Mouse (Mus musculus): Measurements from ENCODE around the gene Fbxl7.

Fbxl7 gene

DNA sequence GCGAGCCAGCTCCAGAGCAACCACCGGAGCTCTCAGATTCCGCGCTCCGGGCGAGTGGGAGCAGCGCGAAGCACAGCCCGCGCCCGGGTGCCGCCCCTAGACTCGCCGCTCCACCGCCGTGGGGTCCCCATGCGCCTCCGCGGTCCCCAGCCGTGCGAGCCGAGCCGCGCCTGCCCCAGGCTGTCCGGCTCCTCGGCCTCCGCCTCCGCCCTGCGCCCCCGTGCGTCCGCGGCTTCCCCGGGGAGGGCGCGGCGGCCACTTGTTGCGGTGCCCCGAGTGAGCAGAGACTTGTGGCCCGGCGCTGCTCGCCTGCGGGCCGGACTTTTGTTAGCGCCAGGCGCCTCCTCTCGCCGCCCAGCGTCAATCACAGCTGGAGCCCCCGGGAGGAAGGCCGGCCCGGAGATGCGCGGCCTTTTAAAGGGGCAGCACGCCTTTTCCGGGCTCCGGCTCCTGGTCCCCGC is at the start of gene Fbxl7:
Gene Fbxl7 (minus strand): TSS at position 330 of the 461 bp plus-strand sequence.
- in situ Hi-C loops (cut with MboI, MseI) = no loop called here

DNA sequence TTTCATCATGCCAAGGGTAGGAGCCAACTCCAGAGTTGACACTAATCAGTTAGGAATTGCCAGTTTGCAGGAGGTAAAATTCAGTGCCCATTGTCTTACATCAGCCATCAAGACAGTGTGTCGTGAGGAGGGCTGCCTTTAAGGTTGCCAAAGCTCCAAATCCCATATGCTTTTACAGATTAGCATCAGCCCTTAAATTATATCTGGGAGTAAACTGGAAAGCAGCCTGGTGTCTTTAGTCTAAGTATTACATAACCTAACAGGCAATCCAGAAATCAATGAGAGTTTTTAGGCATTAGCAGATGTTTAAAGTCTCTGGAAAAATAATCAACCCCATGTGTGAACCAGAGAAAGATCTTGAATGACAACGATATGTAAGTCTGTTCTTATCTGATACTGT is 26.6 kb upstream of the Fbxl7 start:
- in situ Hi-C loops (cut with MboI, MseI) = no loop called here

DNA sequence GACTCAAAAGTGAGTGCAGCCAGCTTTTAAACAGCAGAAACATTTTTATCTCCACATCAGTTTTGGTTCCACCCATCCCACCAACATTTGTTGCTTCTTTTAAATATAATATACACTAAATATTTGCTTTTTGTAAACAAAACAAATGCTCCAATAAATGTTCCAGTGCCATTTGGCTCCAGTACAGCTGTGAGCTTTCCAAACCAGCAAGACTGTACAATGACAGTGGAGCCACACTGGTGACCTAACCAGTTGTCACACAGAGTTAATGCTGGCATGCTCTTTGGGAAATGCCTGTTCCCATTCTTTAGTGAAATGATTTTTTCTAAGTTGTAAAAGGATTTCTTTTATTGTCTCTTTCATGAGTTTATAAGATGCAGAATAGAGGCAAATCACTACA is 18.0 kb upstream of the Fbxl7 start:
- in situ Hi-C loops (cut with MboI, MseI) = no loop called here

DNA sequence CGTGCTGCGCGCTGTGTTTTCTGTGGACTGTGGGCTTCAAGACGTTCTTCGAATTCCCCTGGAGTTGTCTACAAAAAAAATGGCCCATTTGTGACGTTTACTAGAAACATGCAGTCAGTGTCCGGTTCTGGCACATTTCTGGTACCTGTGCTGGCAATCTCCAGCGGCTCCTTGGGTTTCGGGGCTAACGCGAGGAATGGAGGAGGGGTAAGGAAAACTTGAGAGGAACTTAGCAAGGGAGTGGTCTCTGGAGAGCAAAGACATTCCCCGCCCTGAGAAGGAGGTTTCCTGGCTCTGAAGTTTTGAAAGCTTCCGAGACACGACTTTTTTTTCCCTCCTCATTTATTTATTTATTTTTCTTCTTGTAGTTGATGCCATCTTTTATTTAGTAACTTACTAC is 381 bp upstream of the Fbxl7 start:
- in situ Hi-C loops (cut with MboI, MseI) = no loop called here

DNA sequence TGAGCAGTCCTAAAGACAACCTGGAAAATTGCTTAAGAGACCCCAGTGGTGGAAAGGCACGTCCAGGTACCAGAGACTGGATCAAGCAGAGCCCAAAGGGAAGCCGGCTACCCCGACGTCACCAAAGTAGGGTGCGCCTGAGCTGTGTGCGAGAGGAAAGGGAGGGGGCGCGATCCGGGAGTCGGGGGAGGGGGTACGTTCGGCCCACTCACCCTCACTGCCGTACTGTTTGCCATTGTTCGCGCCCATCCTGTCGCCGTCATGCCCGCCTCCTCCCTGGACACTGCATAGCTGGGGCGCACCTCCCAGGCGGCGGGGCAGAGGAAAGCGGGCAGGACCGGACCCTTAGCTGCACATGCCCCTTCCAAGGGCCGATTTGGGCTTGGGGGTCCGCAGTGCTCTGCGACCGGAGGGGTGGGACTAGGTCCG is 565 bp downstream of the Fbxl7 start:
- in situ Hi-C loops (cut with MboI, MseI) = no loop called here

DNA sequence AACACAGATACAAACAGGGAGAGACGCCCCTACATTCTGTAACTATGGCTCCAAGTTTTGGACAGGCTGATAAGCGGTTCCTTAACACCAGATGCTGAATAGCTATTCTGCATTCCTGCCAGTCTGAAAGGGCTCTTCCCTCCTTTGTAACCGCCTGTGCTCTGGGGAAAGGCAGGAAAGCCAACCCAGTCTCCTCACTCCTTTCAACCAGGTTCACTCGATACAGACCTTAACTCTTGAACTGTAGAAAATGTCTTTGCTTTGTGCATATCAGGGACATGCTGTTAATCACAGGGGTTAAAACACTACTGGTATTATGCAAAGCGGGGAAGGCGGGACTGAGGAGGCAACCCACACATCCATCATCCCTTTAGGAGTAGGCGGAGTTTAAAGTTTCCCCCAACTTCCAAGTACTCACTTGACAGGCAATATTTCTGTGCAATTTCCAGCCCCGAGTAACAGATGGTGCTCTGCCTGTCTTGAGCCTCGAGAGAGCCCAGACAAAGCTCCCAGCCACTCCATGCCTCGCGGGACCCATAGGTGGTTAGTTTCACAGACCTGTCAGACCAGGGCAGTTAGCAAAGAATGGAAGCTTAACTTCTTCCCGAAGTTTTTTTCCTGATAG is 1.2 kb downstream of the Fbxl7 start:
- in situ Hi-C loops (cut with MboI, MseI) = no loop called here

DNA sequence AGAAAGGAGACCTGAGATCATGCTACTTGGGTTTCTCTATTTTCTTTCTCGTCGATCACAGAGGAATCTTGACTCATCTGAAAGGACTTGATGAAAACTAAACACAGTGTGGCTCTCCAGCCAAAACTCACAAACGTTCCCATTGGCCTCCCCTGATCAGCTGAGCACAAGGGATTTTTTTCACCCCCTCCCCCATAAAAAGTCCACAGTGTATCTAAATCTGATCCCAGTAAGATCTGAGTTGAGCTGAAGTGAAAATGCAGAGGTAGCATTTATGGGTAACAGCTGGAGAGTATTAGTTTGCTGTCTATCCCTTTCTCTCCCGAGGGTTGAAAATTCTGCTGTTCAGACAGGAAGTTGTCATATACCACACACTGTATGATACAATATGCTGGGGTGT is 2.2 kb downstream of the Fbxl7 start:
- in situ Hi-C loops (cut with MboI, MseI) = no loop called here

DNA sequence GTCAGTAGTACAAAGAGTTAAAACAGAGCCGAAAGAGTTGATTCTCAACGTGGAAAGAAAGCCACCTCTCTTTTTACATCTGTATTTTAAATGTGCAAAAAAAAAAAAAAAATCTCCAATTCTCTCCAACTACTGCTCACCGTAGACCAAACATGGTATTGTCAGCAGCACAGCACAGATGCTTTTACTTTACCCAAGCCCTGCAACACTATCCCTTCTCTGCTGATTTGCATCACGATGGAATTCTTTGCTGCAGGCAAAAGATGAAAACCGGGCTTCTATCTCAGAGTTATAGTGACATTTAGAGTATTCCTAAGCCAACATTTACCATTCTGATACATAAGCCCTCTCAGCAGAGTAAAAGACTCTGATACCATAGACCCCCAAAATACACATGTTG is 5.4 kb downstream of the Fbxl7 start:
- in situ Hi-C loops (cut with MboI, MseI) = no loop called here

DNA sequence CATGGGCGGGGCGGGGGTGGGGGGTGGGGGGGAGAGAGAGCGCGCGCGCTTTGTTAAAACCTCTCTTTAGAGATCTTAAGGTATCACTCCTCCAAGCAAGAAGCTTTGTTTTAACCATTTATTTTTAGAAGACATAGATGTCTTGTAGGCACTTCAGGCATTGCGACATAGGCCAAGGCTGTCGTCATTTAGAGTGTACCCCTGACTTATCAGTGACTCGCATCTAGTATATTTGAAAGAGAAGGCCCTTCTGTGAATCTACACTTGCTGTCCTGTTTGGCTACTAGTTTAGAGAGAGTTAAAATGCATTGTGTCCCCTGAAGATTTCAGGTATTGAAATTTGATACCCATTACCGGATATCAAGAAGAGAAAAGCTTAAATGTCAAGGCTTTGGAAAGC is 7.2 kb downstream of the Fbxl7 start:
- in situ Hi-C loops (cut with MboI, MseI) = no loop called here

DNA sequence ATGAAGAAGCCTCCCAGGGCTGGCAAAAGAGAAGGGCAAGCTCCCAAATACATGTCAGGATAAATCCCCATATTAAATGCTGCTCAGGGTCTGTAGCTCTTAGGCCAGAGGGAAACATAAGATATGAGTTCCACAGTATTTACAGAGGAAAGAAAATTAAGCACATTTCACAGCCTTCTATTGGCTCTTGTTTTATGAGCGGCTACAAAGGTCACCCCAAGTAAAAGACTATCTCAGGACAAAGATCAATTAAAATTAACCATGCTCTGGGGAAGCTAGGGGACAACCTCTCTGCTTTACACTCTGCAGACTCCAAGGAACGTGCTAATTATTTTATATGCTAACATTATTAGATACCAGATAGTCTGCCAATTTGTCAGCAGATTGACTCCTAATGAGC is 9.4 kb downstream of the Fbxl7 start:
- in situ Hi-C loops (cut with MboI, MseI) = no loop called here

DNA sequence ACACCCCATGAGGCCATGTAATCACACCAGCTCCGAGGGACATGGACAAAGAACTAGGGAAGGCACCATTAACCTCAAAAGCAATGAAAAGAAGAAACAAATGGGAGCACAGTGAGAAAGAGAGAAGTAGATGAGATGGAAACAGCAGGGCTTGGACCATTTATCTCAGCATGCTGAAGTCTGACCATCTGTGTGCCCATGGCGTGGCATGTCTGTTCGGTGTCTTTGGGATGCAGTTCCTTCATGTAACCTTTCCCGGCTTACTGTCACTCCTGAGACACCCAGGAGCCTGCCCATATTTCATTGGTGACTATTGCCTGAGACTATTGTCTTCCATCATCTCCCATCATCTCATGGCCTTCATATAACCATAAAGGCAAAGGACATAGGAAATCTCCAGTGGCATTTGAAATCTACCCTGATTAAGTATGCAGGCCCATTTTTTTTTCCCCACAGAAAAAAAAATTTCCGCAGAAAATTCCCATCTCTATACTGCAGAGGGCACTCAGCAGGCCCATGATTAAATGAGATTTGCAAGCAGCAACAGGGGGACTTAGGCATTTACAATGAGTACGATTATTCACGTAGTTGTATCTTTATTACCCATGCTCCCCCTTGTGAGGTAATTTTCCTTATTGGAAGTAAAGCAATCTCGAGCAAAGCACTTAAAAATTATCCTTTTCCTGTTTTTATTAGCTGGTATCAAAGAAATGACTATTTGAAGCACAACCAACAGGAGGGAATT is 15.0 kb downstream of the Fbxl7 start:
- in situ Hi-C loops (cut with MboI, MseI) = no loop called here

DNA sequence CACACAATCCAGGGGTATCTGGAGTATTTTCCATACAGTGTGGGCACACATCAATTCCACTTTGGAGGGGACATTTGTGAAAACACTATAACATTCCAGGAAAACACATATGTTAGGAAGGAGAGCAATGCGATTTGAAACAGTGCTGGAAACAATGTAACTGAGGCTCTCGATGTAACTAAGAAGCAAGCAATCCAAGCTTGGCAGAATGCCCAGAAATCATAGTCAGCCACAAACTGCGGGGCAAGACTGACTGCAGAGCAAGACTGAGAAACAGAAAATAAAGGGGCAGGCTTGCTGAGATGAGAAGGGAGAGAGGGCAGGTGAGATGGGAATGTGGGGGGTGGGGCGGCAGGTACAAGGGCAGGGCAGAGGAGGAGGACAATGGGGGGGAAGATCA is 19.7 kb downstream of the Fbxl7 start:
- in situ Hi-C loops (cut with MboI, MseI) = loop anchor here (10.0 kb wide), 1 partner anchor 641 kb away; no protein-coding TSS in a partner anchor

DNA sequence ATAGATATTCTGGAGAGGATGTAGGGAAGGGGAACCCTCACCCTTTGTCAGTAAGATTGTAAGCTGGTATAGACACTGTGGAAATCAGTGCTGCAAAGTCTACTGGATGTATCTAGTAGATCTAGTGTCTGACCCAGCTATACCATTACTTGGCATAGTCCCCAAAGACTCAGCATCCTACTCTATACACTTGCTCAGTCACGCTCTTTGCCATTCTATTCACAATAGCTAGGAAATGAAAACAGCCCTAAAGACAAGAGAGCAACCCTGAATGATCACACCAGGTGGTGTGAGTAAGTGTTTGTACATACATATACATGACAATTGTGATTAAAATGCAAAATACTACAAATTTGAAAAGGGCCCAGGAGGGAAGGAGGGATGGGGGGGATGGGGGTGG is 23.1 kb downstream of the Fbxl7 start:
- in situ Hi-C loops (cut with MboI, MseI) = loop anchor here (10.0 kb wide), 1 partner anchor 637 kb away; no protein-coding TSS in a partner anchor

DNA sequence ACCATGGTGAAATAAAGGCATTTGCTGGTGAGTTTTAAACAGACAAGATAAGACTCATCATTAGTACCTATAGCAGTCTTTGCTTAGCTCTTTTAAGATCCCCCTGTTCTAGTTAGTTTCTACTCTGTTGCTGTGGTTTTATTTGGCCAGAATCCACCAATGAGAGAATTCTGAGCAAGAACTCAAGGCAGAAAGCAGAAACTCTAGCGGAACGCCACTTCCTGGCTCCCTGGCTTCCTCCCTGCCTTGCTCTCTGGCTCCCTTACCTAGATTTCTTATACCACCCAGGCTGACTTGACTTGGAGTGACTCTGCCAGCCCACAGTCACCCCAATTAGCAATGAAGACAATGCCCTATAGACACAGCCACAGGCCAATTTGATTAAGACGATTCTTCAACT is 26.2 kb downstream of the Fbxl7 start:
- in situ Hi-C loops (cut with MboI, MseI) = no loop called here

DNA sequence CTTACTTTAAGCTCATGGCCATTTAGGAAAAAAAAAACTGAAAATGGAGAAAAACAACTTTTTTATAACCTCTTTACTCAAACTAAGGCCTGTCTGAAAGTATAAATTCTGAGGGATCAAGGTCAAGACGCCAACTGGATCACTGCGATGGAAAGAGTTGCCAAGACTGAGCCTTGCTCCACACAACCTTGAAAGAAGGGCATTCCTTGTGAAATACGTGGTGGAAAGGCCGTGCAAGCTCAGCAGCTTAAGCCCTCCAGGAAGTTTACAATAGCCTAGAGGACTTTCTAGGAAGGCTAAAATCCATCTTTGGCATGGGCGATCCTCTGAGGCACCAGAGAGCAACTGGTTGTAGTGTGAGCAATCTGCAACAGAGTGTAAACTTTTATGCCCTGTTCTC is 27.9 kb downstream of the Fbxl7 start:
- in situ Hi-C loops (cut with MboI, MseI) = no loop called here

DNA sequence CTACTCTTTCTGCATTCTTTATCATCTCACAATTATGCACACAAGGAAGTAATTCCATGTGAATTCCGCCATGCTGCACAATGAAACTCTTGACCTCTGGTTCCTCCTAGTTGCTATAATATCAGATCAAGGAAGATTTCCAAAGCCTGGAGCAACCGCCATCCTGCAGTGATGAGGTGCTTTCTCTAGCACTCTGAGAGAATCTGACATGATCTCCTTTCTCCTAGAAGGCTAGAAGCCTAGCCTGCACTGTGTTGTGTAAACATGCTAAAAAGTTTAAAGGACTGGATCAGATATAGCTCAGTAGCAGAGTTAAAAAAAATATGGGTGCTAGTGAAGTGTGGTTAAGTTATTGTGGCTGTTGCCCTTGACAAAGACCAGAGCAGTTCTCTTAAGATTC is 33.2 kb downstream of the Fbxl7 start:
- in situ Hi-C loops (cut with MboI, MseI) = no loop called here

DNA sequence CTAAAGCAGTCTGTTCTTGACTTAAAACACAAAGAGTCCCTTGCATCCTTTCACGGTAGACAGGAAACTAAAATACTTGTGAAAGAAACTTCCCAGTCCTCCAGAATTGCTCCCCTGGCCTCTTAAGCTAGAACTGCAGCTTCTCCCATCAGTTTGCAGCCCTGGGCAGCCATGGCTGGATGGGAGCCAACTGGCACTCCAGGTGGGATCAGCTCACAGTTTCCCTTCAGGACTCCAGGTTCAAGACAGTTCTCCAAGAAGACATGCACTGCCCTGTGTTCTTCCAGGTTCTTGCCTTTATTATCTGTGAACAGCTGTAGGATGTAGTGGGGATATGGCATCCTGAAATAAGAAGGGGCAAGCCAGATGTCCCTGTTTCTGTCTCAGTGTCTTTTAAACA is 45.8 kb downstream of the Fbxl7 start:
- in situ Hi-C loops (cut with MboI, MseI) = no loop called here

DNA sequence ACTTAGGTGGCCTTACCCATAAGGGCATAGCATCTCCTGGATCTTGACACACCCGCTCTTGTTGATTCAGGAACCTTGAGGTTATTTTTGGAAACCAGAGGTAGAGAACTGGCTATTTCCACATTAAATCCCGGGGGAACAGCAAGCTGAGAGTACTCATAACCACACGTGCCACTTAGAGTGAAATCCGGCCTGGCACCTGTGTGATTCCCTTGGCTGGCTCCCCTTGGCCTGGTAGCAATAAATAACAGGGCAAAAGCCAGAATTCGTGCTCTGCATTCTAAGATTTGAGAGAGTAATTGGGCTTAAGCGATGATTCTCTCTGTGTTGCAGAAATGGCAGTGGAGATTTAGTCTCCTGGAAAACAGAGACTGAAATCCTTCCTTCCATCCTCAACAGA is 53.2 kb downstream of the Fbxl7 start:
- in situ Hi-C loops (cut with MboI, MseI) = no loop called here

DNA sequence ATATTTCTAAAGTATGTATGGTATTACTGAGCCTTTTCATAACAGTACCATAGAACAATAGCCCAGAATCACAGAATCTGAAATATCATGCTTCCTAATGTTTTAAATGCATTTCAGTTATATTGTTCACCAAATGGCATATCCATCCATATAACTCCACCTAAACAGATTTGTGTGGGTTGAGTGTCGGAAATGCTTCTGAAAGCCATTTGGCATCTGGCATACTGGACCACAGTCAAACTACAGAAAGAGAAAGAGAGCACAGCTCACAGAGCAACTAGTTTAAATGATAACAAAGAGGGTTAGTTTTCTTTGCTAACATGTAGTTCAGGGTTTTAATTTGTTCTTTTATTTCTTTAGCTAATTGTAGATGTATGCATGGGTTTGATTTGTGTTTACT is 57.0 kb downstream of the Fbxl7 start:
- in situ Hi-C loops (cut with MboI, MseI) = no loop called here

DNA sequence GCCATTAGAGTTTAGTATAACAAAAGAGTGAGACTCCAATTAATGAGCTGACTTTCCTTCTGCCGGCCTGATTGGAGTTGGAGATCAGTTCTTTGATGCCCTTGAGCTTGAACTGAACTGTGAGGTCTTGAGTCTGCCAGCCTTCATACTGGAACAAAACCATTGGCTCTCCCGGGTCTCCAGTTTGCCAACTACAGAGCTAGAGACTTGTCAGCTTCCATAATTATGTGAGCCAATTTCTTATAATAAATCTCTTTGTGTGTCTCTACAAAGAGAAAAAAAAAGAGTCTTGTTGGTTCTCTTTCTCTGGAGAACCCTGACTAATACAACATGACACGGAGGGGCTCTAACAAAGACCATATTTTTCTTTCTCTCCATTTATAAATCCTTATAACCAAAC is 58.2 kb downstream of the Fbxl7 start:
- in situ Hi-C loops (cut with MboI, MseI) = no loop called here

DNA sequence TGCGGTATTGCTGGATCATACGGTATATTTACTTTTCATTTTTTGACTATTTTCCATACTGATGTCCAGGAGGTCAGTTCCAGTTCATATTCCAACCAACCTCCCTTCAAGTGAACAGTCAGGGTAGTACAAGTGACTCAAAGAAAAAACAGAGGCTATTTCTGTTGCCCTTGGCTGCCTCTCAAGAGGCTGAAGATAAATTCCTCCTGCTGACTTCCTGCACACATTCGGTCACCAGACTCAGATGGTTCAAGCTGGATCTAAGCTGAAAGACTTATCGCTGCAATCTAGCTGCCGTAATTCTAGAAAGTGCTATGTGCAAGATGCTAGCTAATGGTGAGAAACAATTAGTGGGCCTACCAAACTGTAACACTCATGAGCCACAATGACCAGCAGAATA is 61.0 kb downstream of the Fbxl7 start:
- in situ Hi-C loops (cut with MboI, MseI) = no loop called here

DNA sequence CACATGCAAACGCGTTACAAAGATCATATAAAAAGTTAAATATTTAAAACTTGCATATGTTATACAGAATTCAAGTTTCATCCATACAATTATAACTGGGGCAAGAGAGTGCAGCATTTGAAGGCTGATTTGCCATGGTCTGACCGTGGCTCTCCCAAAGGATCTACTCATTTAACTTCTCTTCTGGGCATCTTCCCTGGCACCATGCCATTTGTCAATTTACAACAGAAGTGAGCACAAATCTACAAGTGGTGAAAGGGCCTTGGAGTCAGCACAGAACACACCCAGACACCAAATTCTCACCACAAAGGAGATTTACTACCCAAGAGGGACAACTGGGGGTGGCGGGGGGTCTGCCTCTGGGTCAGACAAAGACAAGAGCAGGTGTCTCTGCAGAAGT is 64.2 kb downstream of the Fbxl7 start:
- in situ Hi-C loops (cut with MboI, MseI) = no loop called here

DNA sequence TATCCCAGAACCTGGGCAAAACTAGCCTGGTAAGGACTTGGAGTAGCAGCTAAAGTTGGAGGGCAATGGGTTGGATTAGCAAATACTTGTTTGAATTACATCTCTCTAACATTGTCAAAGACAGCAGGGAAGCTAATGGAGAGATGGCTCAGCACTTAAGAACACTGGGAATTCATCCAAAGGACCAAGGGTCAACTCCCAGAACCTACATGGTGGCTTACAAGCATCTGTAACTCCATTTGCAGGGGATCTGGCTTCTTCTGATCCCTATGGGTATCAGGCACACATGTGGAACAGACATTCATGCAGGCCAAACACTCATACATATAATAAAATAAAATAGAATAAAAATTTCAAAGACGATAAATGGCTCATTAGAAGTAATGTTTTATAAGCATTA is 78.4 kb downstream of the Fbxl7 start:
- in situ Hi-C loops (cut with MboI, MseI) = no loop called here

All from T-helper 2 cell (primary cell).